Mouse (Mus musculus) thymus, postnatal 0 days (tissue): Measurements from ENCODE around the gene Aff4. TPM values are rescaled to one million over a fixed set of nuclear protein-coding genes. Genes with fewer than 3 reads are reported as not detected.
A peak's percentile ranks its signal among the peaks of the same experiment; 100 is the strongest.

ENCODE experiments used
- DNase-seq: peaks from one replicate; pipeline ENCODE4 v3.0.0-alpha.2; 2015; ENCODE audit warnings: low spot score
- microRNA-seq: library from miRNA; unstranded; fragments of <30 nt; microRNA quantifications from one replicate; pipeline ENCODE4, GENCODE M21; 2016; ENCODE audit warnings: borderline number of aligned reads
- polyA plus RNA-seq: library from polyadenylated mRNA; unstranded; fragments of >200 nt; fragmentation: Nextera tagmentation; extraction: Ambion mirVana; gene quantifications from 2 replicates; pipeline ENCODE4 v1.2.1, GENCODE M21; 2015

Gene Aff4
- polyA plus RNA-seq, 1 experiment from 2014 or later = 36.1 TPM

DNA sequence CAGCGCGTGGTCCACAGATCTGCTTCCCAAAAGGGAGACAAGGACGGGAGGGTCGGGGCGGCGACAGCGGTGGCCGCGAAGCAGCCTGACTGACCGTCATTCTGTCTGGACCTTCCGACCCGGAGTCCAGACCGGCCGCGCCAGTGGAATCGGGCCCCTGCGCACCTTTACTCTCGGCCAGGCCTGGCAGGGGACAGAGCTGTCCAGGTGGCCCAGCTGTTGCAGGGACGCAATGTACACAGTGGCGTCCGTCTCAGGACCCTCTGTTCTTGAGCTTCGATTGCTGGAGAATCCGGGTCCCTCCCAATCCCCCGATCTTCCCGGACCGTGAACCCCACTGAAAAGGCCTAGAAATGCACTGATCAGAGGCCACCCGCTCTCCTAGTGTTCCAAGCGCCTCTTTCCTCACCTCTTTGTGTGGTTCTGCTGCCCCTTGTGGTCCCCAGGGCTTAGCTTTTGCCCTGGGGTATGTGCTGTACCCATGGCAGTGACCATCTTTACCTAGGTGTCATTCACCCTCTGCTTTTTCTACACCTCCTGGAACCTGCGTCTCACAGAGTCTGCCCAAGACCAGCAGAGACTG is 106.8 kb downstream of the Aff4 start:
- DNase-seq = no peak

- no peak for DNase-seq
Measured at GRCm38 (mm10) chr11:53458996-53459395, 108.4 kb downstream of the Aff4 start.

DNA sequence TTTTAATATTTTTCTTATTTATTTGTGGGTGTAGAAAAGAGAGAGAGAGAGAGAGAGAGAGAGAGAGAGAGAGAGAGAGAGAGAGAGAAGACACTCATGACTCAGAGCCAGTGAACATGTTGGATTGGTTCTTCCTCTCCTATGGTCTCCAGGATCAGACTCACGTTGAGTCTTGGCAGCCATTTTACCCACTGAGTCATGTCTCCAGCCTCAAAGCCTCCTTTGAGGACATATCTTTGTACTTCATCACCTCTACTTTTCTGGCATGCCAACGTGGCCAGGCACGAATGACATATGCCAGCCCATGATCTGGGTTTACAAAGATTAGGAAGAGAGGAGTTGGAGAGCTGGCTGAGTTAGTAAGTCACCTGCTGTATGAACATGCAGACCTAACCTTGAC is 109.6 kb downstream of the Aff4 start:
- DNase-seq = no peak

DNA sequence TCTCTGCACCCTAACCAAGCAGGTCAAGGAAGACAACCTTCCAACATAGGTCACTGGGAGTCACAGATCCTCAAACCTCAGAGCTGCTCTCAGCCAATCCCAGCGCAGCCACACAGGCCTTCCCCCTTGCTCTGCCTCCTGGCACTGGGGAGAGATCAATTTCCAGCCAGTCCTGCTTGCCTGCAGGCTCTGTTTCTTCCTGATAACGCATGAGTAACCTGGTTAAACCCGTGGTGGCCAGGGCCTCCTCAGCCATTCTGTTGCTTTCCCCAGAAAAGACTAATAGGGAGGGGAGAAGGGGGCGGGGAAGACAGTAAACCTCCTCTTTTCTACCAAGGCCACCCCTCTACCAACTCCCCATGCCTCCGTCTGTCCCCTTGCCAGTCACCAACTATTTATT is 111.1 kb downstream of the Aff4 start:
- DNase-seq = no peak

DNA sequence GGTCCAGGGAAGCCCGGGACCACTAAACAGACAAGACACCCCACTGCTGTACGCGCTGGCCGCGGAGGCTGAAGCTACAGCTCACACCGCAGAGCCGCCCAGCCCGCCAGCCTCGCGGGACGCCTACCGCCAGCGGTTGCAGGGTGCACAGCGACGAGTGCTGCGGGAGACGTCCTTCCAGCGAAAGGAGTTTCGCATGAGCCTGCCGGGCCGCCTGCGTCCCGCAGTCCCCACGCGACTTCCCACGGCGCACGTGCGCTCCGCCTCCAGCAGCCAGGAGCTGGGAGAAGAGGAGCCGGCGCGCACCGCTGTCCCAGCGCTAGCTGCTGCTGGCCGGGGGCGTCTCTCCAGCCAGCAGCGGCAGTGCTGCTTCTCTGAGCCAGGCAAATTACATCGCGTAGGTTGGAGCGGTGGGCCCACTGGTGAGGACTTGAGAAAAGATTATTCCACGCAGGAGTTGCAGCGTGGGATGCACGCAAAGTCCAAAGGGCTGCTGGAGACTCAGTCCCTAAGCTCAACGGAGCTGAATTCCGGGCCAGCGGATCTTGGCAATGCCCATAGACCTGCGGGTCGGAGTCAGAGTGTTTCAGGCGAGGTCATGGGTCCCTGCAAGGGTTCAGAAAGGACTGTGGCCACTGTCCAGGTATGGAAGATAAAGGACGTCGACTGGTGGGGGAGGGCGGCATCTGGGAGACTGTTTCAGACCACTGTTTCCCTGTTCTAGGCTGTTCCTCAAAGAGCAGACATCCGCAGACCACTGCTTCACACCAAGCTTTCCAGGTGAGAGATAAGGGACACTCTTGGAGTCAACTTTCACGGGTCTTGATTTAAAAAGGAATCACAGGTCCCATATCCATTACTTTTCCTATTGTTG is 113.2 kb downstream of the Aff4 start:
- no peak for DNase-seq

DNA sequence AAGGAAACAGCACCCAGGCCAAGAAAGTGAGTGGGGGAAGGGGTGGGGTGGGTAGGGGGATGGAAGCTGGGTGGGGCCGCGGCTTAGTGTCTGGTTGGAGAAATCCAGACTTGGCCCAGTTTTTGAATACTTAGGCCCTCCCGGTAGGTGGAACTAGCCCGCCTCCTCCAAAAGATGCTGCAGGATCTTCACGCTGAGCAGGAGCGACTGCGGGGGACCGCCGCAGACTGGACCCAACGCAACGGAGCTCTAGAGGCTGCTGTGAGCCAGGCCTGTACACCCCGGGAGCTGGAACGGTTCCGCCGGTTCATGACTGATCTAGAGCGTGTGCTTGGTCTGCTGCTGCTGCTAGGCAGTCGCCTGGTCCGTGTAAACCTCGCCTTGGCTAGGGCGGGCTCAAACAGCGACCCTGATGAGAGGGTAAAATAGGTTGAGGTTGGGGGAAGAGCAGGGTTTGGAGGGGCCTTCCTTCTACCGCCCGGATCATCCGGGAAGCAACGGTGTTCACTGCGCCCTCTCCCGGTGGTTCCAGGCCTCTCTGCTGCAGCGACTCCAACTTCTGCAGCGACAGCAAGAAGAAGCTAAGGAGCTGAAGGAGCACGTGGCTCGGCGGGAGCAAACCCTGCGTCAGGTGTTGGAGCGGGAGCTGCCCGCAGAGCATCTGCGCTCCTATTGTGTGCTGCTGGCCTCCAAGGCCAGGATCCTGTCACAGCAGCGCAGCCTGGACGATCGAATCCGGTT is 115.8 kb downstream of the Aff4 start:
- peak; percentile 70 for DNase-seq

GRCm38 (mm10) chr11:53469294-53469967 is 118.8 kb downstream of the Aff4 start:
- DNase-seq = no peak

DNA sequence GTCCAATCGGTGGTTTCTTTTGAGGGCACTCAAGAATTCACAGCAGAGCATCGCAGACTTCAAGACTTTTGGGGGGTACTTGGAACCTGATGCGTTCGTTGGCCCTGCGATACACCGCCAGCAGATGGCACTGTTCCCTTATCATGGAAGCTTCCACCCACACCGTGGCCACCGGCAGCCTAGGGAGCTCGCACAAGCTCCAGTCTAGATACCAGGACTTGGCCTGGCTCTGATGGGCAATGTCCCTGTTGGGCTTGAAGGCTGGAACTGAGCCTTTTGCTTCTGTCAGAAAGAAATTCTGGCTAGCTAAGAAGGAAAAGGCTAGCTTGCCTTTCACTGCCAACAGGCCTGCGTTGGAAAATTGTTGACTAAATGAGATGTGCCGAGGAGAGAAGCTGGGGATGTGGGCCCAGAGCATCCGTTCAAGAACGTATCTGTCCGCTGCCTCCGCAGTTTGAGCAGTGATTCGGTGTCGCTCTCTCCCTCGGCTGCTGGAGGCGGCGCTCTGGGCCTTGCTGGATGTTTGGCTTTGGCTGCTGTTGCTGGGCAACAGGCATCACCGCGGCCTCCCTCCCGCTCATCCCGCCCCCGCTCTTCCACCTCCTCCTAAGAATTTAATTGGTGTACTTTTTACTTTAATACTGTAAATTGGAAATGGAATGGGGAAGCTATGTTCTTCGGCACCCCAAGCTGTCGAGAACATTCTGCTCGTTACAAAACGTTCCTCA is 119.5 kb downstream of the Aff4 start, which contains the start of gene Gm9837:
TSS of gene Gm9837 (minus strand) at position 512 of the 728 bp plus-strand sequence.
- peak; percentile 88 for DNase-seq

Small RNAs within 50 kb of the gene (microRNA-seq; reads per million reads assigned to microRNA genes)
- not detected for gene Mir6920

Other genes starting within 250 kb of the Aff4 start
- gene Hspa4, start 50.4 kb upstream of the Aff4 start, polyA plus RNA-seq = 99.0 and 106 TPM in 2 replicates
- 28.6 and 30.1 TPM in 2 replicates for gene Zcchc10, start 26.2 kb upstream of the Aff4 start, polyA plus RNA-seq
- 0.29 TPM in 1 of 2 replicates, not detected in the other for gene Leap2, start 72.3 kb downstream of the Aff4 start, polyA plus RNA-seq
- gene Uqcrq, start 80.0 kb downstream of the Aff4 start, polyA plus RNA-seq = 929 and 986 TPM in 2 replicates
- 0.36 and 1.1 TPM in 2 replicates for gene Gdf9, start 80.2 kb downstream of the Aff4 start, polyA plus RNA-seq
- gene Gm10447, start 106.3 kb downstream of the Aff4 start, polyA plus RNA-seq = not detected in 2 replicates
- gene Shroom1, start 106.4 kb downstream of the Aff4 start, polyA plus RNA-seq = 0.27 and 0.42 TPM in 2 replicates
- gene Gm9837, start 119.6 kb downstream of the Aff4 start, polyA plus RNA-seq = not detected in 2 replicates
- not detected in 2 replicates for gene Gm9945, start 129.3 kb downstream of the Aff4 start, polyA plus RNA-seq
- 0.05 and 0.15 TPM in 2 replicates for gene Sowaha, start 129.4 kb downstream of the Aff4 start, polyA plus RNA-seq
- gene Sept8, start 168.4 kb downstream of the Aff4 start, polyA plus RNA-seq = 11.1 and 12.1 TPM in 2 replicates
- gene Kif3a, start 216.5 kb downstream of the Aff4 start, polyA plus RNA-seq = 23.8 and 25.1 TPM in 2 replicates